Mouse (Mus musculus) spleen, adult 2 months (tissue): ENCODE measurements around the gene Serf2. TPM values are rescaled to one million over a fixed set of nuclear protein-coding genes. Genes with fewer than 3 reads are reported as not detected.
A peak's percentile ranks its signal among the peaks of the same experiment; 100 is the strongest.

ENCODE experiments used
- DNase-seq, 2 experiments: peaks; one replicate each; pipeline versions ENCODE4 v3.0.0 to v3.0.0-alpha.2; 2012 to 2021; ENCODE audit warnings: low spot score in 2 of 2, low read depth in 1 of 2
- H3K27ac ChIP-seq: fragments of 200-500 bp; 2 replicates; pipeline ENCODE4 v1.5.1; 2012; ENCODE audit warnings: low read length, inconsistent platforms; ENCODE audit not compliant: insufficient read depth
- H3K27me3 ChIP-seq: fragments of 200-500 bp; 2 replicates; pipeline ENCODE4 v1.6.1; 2012; ENCODE audit warnings: mild to moderate bottlenecking, moderate library complexity, low read length, inconsistent platforms; ENCODE audit not compliant: control insufficient read depth, insufficient read depth
- H3K36me3 ChIP-seq: fragments of 200-500 bp; 2 replicates; pipeline ENCODE4 v1.6.1; 2012; ENCODE audit warnings: mild to moderate bottlenecking, low read length, inconsistent platforms; ENCODE audit not compliant: control insufficient read depth, insufficient read depth
- H3K4me1 ChIP-seq: fragments of 200-500 bp; 2 replicates; pipeline ENCODE4 v1.6.1; 2011; ENCODE audit warnings: inconsistent platforms; ENCODE audit not compliant: control insufficient read depth, insufficient read depth, insufficient read length
- H3K4me3 ChIP-seq: fragments of 200-500 bp; 2 replicates; pipeline ENCODE4 v1.5.1; 2011; ENCODE audit warnings: mild to moderate bottlenecking, inconsistent platforms; ENCODE audit not compliant: insufficient read depth, insufficient read length; ENCODE audit errors: extremely low read depth
- CTCF ChIP-seq: fragments of 200-500 bp; IDR thresholded peaks from 2 replicates; pipeline ENCODE4 v1.5.1; 2011; ENCODE audit warnings: mild to moderate bottlenecking, inconsistent platforms; ENCODE audit not compliant: insufficient read depth, insufficient read length, insufficient replicate concordance; ENCODE audit errors: extremely low read depth
- POLR2A ChIP-seq: fragments of 200-500 bp; IDR thresholded peaks from 2 replicates; pipeline ENCODE4 v1.6.1; 2011; ENCODE audit warnings: low read depth, low read length, inconsistent platforms
- WGBS: fragments of 180-500 bp; shearing (Covaris S2); methylation state at CpG from one replicate; pipeline ENCODE4 v1.1.7; 2018; 5-methylcytosine and 5-hydroxymethylcytosine counted together
- polyA plus RNA-seq: library from polyadenylated mRNA; depleted of rRNA; stranded (reverse); fragments of >200 nt; gene quantifications from 2 replicates; pipeline ENCODE4 v1.2.3, GENCODE M21; 2012

Gene Serf2
- polyA plus RNA-seq, 1 experiment, result 206 TPM

- Histone ChIP-seq H3K4me3 (no peak overlapping the region), H3K27ac (no peak overlapping the region), H3K4me1 (no peaks in the 10 kb centered on the region; the same call in 1 of the 2 replicates), H3K27me3 (no peaks in the 10 kb centered on the region), H3K36me3 (peaks cover 3% of the 10 kb centered on the region; the same call in 1 of the 2 replicates)
- 30% methylated on average over 3 of the region's 3 CpGs for WGBS
- TF ChIP-seq POLR2A, result no peak
- no peak for TF ChIP-seq CTCF
- no peak for DNase-seq
Observed at GRCm38 (mm10) chr2:121415103-121415502, 33.9 kb upstream of the Serf2 start.

- 85% methylated on average over 3 of the region's 3 CpGs for WGBS
- DNase-seq, result no peak
- H3K4me1 ChIP-seq, result no peaks in the 10 kb centered on the region; the same call in 1 of the 2 replicates
- no peaks in the 10 kb centered on the region for H3K27me3 ChIP-seq
- H3K36me3 ChIP-seq, result peaks cover 4% of the 10 kb centered on the region; the same call in 1 of the 2 replicates
- TF ChIP-seq POLR2A (no peak), CTCF (no peak)
- no peak overlapping the region for H3K27ac ChIP-seq
- no peak overlapping the region for H3K4me3 ChIP-seq
Observed at GRCm38 (mm10) chr2:121415591-121415990, 33.4 kb upstream of the Serf2 start.

DNA sequence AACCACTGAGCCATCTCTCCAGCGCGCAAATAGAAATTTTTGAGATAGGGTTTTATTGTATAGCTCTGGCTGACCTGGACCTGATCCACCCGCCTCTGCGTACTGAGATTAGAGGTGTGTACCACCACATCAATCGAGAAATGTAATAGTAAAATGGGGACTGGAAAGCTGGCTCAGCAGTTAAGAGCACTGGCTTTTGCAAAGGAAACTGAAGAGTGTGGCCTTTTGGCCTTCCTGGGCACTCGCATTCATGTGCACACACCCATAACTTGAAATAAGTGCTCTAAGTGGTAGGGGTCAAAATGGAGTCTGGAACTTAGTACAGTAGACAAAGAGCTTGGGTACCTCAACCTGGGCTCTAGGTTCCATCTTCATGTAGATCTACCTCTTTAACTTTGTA, 32.6 kb upstream of the Serf2 start:
- no peak for DNase-seq
- Histone ChIP-seq H3K27me3 (no peaks in the 10 kb centered on the region), H3K27ac (no peak overlapping the region; the same call in 1 of the 2 replicates), H3K36me3 (peaks cover 4% of the 10 kb centered on the region; the same call in 1 of the 2 replicates), H3K4me1 (no peaks in the 10 kb centered on the region; the same call in 1 of the 2 replicates), H3K4me3 (no peak overlapping the region)
- 84% methylated on average over 6 of the region's 6 CpGs for WGBS
- no peak for TF ChIP-seq CTCF
- no peak for TF ChIP-seq POLR2A

GRCm38 (mm10) chr2:121418476-121418875, 30.5 kb upstream of the Serf2 start:
- Histone ChIP-seq H3K36me3 (peaks cover 11% of the 10 kb centered on the region), H3K4me1 (no peaks in the 10 kb centered on the region; the same call in 1 of the 2 replicates), H3K4me3 (no peak overlapping the region), H3K27me3 (no peaks in the 10 kb centered on the region), H3K27ac (no peak overlapping the region)
- WGBS, result 79% methylated on average over 3 of the region's 3 CpGs
- no peak for DNase-seq
- no peak for TF ChIP-seq POLR2A
- no peak for TF ChIP-seq CTCF

- Histone ChIP-seq H3K4me3 (no peak overlapping the region), H3K36me3 (peaks cover 13% of the 10 kb centered on the region), H3K27ac (no peak overlapping the region), H3K4me1 (no peaks in the 10 kb centered on the region), H3K27me3 (no peaks in the 10 kb centered on the region)
- TF ChIP-seq POLR2A (no peak), CTCF (no peak)
- WGBS, result 76% methylated on average over 2 of the region's 2 CpGs
- DNase-seq, result no peak
Observed at GRCm38 (mm10) chr2:121423166-121423565, 25.8 kb upstream of the Serf2 start.

- no peak for DNase-seq
- Histone ChIP-seq H3K4me1 (no peaks in the 10 kb centered on the region), H3K27ac (no peak overlapping the region), H3K4me3 (no peak overlapping the region), H3K27me3 (no peaks in the 10 kb centered on the region), H3K36me3 (peaks cover 23% of the 10 kb centered on the region)
- 85% methylated on average over 2 of the region's 2 CpGs for WGBS
- TF ChIP-seq CTCF, result no peak
- TF ChIP-seq POLR2A, result no peak
Observed at GRCm38 (mm10) chr2:121425890-121426289, 23.1 kb upstream of the Serf2 start.

- Histone ChIP-seq H3K4me1 (no peaks in the 10 kb centered on the region), H3K4me3 (no peak overlapping the region), H3K36me3 (peaks cover 56% of the 10 kb centered on the region), H3K27me3 (no peaks in the 10 kb centered on the region), H3K27ac (no peak overlapping the region)
- TF ChIP-seq CTCF (no peak), POLR2A (no peak)
- DNase-seq, result peak in 1 of 2 experiments; percentile 28
- WGBS, result 98% methylated on average over 1 of the region's 1 CpGs
Observed at GRCm38 (mm10) chr2:121434854-121435253, 14.1 kb upstream of the Serf2 start.
